Mouse (Mus musculus): Measurements from ENCODE around the gene Pex14. TPM values are rescaled to one million over a fixed set of nuclear protein-coding genes. Genes with fewer than 3 reads are reported as not detected.
"Not testable (repeated sequence)": the region's sequence is repeated elsewhere in the genome, so short reads cannot be mapped to it uniquely, and the experiment has no call there.

The Pex14 gene
- polyA plus RNA-seq, 1 experiment from 2014 or later = 50.3 TPM

DNA sequence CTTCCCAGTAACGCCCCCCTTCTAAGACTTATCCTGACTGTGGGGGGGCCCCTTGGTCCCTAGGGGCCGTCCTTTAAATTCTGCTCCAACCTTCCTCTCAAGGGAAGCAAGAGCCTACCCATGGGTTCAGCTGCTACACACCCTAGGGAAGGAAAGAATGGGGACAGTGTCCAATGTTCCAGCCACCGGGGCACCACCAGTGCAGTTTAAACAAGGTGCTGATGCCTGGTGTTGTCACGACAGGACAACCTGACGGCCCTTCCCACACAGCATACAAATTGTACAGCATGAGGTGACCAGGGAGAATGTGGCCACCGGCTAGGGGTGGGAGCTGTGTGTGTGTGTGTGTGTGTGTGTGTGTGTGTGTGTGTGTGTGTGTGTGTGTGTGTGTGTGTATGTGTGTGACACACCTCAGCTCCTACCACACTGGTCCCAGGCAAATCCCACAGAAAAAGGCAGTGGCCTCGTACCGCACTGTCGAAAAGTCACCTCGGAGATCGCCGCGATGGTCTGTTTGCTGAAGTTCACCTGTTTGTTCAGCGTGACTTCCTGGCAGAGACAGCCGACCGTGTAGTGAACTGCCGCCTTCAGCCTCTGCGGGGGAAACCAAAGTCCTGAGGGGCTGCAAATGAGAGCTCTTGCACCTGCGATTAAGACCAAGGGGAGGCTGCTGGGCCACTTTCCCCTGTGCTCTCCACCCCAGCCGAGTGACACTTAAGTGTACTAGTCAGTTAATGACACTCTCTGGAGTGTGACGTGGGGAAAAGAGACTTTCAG lies 32.3 kb upstream of the Pex14 start:
- H3K4me1 ChIP-seq = peaks cover 8% of the 10 kb centered on the region
- WGBS = 66% methylated on average over 21 of the region's 21 CpGs
- H3K36me3 ChIP-seq = no peaks in the 10 kb centered on the region
- no peak overlapping the region for H3K27ac ChIP-seq
- no peak for ATAC-seq (ENCODE audit: insufficient read depth, low FRiP score, low read depth)
- no peak overlapping the region; the same call in 1 of the 2 replicates for H3K4me2 ChIP-seq
- H3K9ac ChIP-seq = no peak overlapping the region
- H3K9me3 ChIP-seq = no peaks in the 10 kb centered on the region
- no peaks in the 10 kb centered on the region for H3K27me3 ChIP-seq (replicated peaks)
- no peak overlapping the region for H3K4me3 ChIP-seq (replicated peaks)

GRCm38 (mm10) chr4:149131021-149131752 lies 31.5 kb upstream of the Pex14 start:
- H3K36me3 ChIP-seq = no peaks in the 10 kb centered on the region
- no peaks in the 10 kb centered on the region for H3K27me3 ChIP-seq (replicated peaks)
- H3K27ac ChIP-seq = no peak overlapping the region
- H3K9me3 ChIP-seq = no peaks in the 10 kb centered on the region
- WGBS = 87% methylated on average over 23 of the region's 23 CpGs
- H3K9ac ChIP-seq = no peak overlapping the region
- peaks cover 6% of the 10 kb centered on the region for H3K4me1 ChIP-seq
- no peak for ATAC-seq (ENCODE audit: insufficient read depth, low FRiP score, low read depth)
- H3K4me3 ChIP-seq (replicated peaks) = no peak overlapping the region
- no peak overlapping the region for H3K4me2 ChIP-seq

- Histone ChIP-seq H3K9me3 (no peaks in the 10 kb centered on the region), H3K9ac (no peak overlapping the region), H3K27ac (no peak overlapping the region), H3K4me2 (no peak overlapping the region), H3K4me3 (replicated peaks) (no peak overlapping the region), H3K27me3 (replicated peaks) (no peaks in the 10 kb centered on the region), H3K4me1 (peaks cover 7% of the 10 kb centered on the region), H3K36me3 (no peaks in the 10 kb centered on the region)
- 70% methylated on average over 18 of the region's 18 CpGs for WGBS
- no peak for ATAC-seq (ENCODE audit: insufficient read depth, low FRiP score, low read depth)
These were observed 28.8 kb upstream of the Pex14 start for GRCm38 (mm10) chr4:149128467-149128866.

- no peak for ATAC-seq (ENCODE audit: insufficient read depth, low FRiP score, low read depth)
- Histone ChIP-seq H3K4me2 (no peak within 1 kb of the TSS), H3K27me3 (replicated peaks) (no peaks in the 10 kb centered on the region), H3K36me3 (no peaks in the 10 kb centered on the region), H3K9ac (no peak within 1 kb of the TSS), H3K4me3 (replicated peaks) (no peak within 1 kb of the TSS), H3K4me1 (peaks cover 4% of the 10 kb centered on the region; the same call in 1 of the 2 replicates), H3K27ac (no peak within 1 kb of the TSS), H3K9me3 (no peaks in the 10 kb centered on the region)
- 79% methylated on average over 11 of the region's 11 CpGs for WGBS
These were observed 27.0 kb upstream of the Pex14 start, which contains the start of gene Cort for GRCm38 (mm10) chr4:149126663-149127062. Cort (minus strand) TSS chr4:149126763.

- peaks cover 4% of the 10 kb centered on the region; the same call in 1 of the 2 replicates for H3K4me1 ChIP-seq
- no peaks in the 10 kb centered on the region for H3K36me3 ChIP-seq
- H3K4me2 ChIP-seq = no peak overlapping the region
- no peak overlapping the region for H3K27ac ChIP-seq
- no peaks in the 10 kb centered on the region for H3K9me3 ChIP-seq
- H3K4me3 ChIP-seq (replicated peaks) = no peak overlapping the region
- no peak overlapping the region for H3K9ac ChIP-seq
- ATAC-seq (ENCODE audit: insufficient read depth, low FRiP score, low read depth) = no peak
- H3K27me3 ChIP-seq (replicated peaks) = no peaks in the 10 kb centered on the region
- 53% methylated on average over 6 of the region's 6 CpGs for WGBS
These were observed 26.4 kb upstream of the Pex14 start for GRCm38 (mm10) chr4:149126115-149126509.

DNA sequence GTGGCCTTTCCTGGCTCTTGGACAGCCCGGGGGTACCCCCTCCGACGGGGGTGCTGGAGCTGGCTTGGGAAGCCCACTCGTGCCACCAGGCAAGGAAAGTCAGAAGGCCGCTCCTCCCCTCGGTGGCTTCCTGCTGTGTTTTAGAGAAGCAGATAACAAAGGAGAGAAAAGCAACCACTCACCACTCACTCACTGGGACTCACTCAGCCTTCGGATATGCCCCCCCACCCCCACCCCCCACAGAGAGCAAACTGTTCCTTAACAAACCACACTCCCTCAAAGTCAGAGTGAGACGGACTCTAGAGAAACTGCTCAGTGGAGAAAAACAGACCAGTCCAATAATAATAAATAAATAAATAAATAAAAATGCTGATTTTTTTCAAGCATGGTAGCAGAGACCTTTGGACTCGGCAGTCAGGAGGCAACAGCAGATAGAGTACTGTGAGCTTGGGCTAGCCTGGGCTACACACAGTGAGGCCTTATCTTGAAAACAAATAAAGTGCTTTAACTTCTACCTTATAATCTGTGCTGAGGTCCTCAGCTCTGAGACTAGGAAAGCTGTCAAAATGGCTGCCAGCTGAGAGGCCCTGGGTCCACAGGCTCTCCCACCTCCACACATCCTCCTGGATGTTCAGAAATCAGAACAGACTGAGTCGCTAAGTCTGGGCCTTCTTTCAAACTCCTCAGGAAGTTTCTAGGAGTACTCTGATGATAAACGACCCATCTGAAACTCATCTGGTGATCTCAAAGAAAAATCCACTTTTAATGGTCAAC lies 25.9 kb upstream of the Pex14 start:
- Histone ChIP-seq H3K9me3 (no peaks in the 10 kb centered on the region), H3K4me3 (replicated peaks) (no peak overlapping the region), H3K27me3 (replicated peaks) (no peaks in the 10 kb centered on the region), H3K27ac (no peak overlapping the region), H3K36me3 (no peaks in the 10 kb centered on the region), H3K4me1 (peaks cover 4% of the 10 kb centered on the region; the same call in 1 of the 2 replicates), H3K9ac (no peak overlapping the region), H3K4me2 (no peak overlapping the region)
- no peak for ATAC-seq (ENCODE audit: insufficient read depth, low FRiP score, low read depth)
- WGBS = 69% methylated on average over 11 of the region's 11 CpGs

GRCm38 (mm10) chr4:149123432-149123831 lies 23.8 kb upstream of the Pex14 start:
- no peak overlapping the region for H3K9ac ChIP-seq
- H3K27ac ChIP-seq = no peak overlapping the region
- no peak; the same call in 1 of the 2 replicates for ATAC-seq (ENCODE audit: insufficient read depth, low FRiP score, low read depth)
- H3K4me2 ChIP-seq = no peak overlapping the region
- H3K9me3 ChIP-seq = no peaks in the 10 kb centered on the region
- peaks cover 4% of the 10 kb centered on the region; the same call in 1 of the 2 replicates for H3K4me1 ChIP-seq
- WGBS = 53% methylated on average over 5 of the region's 5 CpGs
- H3K36me3 ChIP-seq = no peaks in the 10 kb centered on the region
- H3K4me3 ChIP-seq (replicated peaks) = no peak overlapping the region
- no peaks in the 10 kb centered on the region for H3K27me3 ChIP-seq (replicated peaks)

DNA sequence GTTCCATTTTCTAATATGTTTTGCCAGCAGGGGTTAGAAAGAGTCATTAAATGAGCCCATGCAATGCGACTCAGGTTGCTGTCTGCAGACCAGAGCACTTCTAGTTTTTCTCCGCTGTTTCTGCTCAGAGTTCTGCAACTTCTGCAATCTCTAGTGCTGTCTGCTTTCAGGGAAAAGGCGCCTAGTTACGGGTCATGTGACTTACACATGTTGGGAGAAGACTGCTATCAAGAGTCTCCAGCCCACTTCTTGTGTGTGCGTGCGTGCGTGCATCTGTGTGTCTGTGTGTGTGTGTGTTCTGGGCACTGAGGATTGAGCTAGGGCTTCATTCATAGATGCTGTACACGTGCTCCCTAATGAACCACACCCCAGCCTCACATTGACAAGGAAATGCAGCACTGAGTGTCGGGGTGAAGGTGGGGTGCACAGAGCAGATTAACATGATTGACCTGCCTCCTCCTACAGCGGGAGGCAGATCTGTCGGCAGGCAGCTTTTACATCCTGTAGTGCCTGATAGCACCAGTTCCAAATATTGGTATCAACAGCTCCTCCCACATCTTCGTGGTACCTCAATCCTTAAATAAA lies 20.4 kb upstream of the Pex14 start:
- not testable (repeated sequence) for H3K36me3 ChIP-seq; H3K9ac ChIP-seq; ATAC-seq (ENCODE audit: insufficient read depth, low FRiP score, low read depth); H3K4me3 ChIP-seq (replicated peaks); H3K9me3 ChIP-seq; H3K27ac ChIP-seq; H3K4me2 ChIP-seq; H3K4me1 ChIP-seq; H3K27me3 ChIP-seq (replicated peaks)
- WGBS = 76% methylated on average over 12 of the region's 12 CpGs

DNA sequence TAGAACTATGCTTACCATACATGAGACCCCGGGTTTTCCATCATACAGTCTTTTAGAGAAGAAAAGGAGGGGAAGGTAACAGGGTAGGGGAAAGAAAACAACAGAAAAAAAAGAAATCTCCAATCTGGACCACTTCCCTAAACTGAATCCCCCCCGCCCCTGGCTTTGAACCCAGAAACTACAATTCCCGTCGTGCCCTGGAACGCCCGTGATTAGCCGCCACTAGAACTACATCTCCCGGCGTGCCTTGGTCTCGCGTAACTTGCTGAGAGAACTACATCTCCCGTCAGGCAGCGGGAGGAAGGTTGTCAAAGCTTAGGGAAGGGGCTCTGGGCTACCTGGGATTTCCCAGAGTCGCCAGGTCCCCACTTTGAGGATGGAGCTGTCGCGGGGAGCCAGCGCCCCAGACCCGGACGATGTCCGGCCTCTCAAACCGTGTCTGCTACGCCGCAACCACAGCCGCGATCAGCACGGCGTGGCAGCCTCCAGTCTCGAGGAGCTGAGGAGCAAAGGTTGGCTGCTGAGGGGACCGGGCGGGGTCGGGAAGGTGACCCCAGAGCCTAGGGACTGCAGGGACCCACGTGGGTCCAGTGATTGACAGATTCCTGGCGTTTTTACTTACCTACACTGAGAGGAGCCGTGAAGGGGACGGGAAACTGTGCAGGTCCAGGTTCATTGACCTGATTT lies 4.3 kb upstream of the Pex14 start, which contains the start of gene Dffa:
TSS of gene Dffa (plus strand) at position 272 of the 687 bp plus-strand sequence.
- no peak within 1 kb of the TSS for H3K27ac ChIP-seq
- no peaks in the 10 kb centered on the region for H3K9me3 ChIP-seq
- H3K4me3 ChIP-seq (replicated peaks) = peak within 1 kb of the TSS; percentile 77
- H3K4me2 ChIP-seq = peak within 1 kb of the TSS; percentile 84
- no peaks in the 10 kb centered on the region for H3K27me3 ChIP-seq (replicated peaks)
- H3K36me3 ChIP-seq = 0 out of 2 replicates have a peak, but pooled peaks cover 11% of the 10 kb centered on the region
- peak; percentile 80 for ATAC-seq (ENCODE audit: insufficient read depth, low FRiP score, low read depth)
- peak within 1 kb of the TSS; percentile 55 for H3K9ac ChIP-seq
- peaks cover 6% of the 10 kb centered on the region; the same call in 1 of the 2 replicates for H3K4me1 ChIP-seq
- 1% methylated on average over 35 of the region's 35 CpGs for WGBS

DNA sequence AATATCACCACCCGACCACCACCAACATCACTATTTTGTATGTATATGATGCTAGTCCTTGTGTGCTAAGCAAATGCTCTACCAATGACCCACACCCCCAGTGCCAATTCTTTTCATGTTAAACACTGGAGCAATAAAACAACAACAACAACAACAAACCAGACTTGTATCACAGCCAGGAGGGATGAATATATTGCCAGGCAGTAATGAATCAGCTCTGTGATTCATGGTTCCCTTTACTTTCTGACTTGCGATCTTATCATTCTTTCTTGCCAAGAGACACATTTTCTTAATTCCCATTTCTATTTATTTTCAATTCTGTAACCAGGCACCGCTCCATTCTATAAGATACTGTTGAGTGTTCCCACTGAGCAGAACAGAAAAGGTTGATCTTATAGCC lies 1.8 kb upstream of the Pex14 start:
- H3K27me3 ChIP-seq (replicated peaks) = no peaks in the 10 kb centered on the region
- H3K4me2 ChIP-seq = no peak overlapping the region
- H3K9me3 ChIP-seq = no peaks in the 10 kb centered on the region
- no peak overlapping the region for H3K9ac ChIP-seq
- H3K27ac ChIP-seq = no peak overlapping the region
- H3K36me3 ChIP-seq = no peaks in the 10 kb centered on the region
- no peak for ATAC-seq (ENCODE audit: insufficient read depth, low FRiP score, low read depth)
- no peak overlapping the region for H3K4me3 ChIP-seq (replicated peaks)
- WGBS = 86% methylated on average over 3 of the region's 3 CpGs
- peaks cover 18% of the 10 kb centered on the region for H3K4me1 ChIP-seq

DNA sequence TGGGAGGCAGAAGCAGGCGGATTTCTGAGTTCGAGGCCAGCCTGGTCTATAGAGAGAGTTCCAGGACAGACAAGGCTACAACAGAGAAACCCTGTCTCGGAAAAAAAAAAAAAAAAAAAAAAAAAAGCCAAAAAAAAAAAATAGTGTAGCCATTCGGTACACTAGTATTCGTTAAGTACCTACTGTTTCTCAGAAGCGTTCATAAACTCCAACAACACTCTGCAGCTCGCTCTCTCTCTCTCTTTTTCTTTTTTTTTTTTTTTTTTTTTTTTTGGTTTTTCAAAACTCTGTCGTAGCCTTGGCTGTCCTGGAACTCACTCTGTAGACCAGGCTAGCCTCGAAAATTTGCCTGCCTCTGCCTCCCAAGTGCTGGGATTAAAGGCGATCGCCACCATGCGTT lies 773 bp upstream of the Pex14 start:
- H3K9me3 ChIP-seq; H3K27me3 ChIP-seq (replicated peaks); H3K9ac ChIP-seq; H3K27ac ChIP-seq; H3K4me3 ChIP-seq (replicated peaks); H3K36me3 ChIP-seq; ATAC-seq (ENCODE audit: insufficient read depth, low FRiP score, low read depth); H3K4me2 ChIP-seq: not testable (repeated sequence)
- WGBS = 86% methylated on average over 12 of the region's 12 CpGs
- peaks cover 18% of the 10 kb centered on the region for H3K4me1 ChIP-seq

Data from stomach, embryonic 15.5 days (tissue).